Mouse (Mus musculus): ENCODE data around the gene Erp29.

Erp29 gene

DNA sequence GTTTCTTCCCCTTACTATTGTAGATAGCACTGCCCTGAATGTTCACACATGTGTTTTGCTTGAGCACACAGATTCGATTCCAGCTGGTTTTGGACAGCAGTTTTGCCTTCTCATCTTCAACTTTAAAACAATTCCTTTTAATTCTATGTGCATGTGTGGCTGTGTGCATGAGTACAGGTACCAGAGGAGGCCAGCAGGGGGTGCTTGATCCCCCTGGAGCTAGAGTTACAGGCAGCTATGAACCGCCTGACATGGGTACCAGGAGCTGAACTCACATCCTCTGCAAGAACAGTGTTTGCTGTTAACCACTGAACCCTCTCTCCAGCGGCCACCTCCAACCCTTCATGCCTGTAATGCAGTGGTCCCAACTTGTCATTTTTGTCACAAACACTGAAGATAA is 3.9 kb downstream of the Erp29 start:
- no peak for DNase-seq

DNA sequence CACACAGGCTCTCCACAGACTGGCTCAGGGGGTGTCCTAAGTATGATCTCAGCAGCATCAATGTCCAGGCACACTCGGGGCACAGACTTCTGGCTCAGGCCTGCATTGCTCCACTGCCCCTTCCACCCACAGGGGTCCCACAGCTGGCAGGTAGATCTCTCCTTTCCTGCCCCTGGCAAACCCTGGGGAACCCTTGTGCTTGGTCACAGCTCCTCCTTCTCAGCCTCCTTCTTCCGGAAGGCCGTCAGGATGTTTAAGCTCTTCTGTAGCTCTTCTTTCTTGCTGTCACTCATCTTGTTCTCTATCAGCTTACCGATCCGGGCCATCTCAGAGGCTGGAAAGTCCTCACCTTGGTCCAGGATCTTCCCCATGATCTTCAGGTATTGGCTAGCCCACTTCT is 7.4 kb downstream of the Erp29 start:
- no peak for DNase-seq

DNA sequence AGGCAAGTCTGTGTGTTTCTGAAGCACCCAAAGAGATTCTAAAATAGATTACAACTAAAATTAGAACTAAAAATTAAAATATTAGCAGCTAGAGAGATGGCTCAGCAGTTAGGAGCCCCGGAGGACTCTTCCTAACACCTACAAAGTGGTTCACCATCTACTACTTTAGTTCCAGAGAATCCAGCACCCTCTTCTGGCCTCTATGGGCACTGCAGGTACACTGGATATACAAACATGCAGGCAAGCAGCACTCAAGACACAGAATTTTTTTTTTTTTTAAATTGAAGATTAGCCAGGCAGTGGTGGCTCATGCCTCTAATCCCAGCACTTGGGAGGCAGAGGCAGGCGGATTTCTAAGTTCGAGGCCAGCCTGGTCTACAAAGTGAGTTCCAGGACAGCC is 8.8 kb downstream of the Erp29 start:
- no peak for DNase-seq

DNA sequence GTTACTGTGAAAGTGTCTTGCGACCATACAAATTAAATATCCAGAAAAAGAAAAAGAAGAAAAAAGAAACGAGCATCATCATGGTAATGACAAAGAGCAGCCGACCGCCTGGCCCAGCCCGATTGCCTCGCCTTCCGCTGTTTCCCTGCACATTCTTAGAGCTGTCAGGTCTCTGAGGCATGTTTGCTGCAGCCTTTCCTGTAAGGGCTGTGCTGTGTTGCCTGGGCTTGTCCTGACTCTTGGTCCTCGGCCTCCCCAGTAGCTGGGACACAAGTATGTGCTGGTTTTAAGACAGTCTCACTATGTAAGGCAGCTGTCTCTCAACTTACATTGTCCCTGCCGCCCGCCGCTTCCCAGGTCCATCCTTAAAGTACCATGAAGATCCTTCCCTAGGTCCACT is 13.6 kb downstream of the Erp29 start:
- no peak for DNase-seq

DNA sequence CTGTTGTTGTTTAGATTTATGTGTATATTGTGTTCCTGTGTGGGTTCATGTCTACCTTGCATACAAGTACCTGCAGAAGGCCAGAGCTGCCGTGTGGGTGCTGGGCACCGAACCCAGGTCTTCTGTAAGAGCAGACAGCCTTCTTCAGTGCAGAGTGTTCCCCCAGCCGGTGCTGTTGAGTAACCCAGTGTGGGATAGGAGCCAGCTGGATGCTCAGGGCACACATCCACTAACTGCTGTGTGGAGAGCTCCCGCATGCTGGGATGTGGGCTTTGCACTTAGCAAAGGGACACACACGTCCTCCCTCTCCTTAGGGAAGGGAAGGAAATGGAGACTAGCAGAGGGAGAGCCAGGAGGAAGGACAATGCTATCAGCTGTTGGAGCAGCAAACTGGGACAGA is 14.2 kb downstream of the Erp29 start:
- no peak for DNase-seq

DNA sequence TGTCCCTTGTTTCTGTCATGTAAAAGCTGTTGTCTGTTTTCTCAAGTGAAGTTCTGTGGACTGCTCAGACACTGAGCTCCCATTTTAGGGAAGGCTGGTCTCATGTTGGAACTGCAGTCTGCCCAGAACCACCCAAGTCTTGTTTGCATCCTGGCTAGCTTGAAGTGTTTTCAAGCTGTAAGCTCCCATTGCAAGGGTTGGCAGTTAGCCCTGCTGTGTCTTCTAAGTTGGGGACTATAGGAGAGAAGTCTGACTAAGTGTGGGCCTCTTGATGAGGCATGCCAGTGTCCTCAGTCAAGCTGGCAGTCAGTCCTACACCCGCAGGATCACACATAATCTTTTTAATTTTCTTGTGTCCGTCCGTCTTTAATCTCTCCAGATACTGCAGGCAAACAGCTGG is 23.4 kb downstream of the Erp29 start:
- no peak for DNase-seq

DNA sequence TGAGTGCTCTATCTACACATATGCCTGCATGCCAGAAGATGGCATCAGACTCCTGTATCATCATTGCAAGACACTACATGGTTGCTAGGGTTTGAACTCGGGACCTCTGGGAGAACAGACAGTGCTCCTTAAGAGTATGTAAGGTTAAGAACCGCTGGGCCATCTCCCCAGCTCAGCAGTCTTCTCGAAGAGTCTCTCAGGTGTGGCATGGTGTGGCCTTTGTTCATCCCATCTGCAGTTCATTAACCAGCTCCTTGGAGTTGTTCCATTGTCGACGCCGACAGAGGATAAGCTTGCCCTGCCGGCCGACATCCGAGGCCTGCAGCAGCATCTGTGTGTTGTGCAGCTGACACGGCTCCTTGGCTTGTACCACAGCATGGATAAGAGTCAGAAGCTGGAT is 29.0 kb downstream of the Erp29 start:
- no peak for DNase-seq

DNA sequence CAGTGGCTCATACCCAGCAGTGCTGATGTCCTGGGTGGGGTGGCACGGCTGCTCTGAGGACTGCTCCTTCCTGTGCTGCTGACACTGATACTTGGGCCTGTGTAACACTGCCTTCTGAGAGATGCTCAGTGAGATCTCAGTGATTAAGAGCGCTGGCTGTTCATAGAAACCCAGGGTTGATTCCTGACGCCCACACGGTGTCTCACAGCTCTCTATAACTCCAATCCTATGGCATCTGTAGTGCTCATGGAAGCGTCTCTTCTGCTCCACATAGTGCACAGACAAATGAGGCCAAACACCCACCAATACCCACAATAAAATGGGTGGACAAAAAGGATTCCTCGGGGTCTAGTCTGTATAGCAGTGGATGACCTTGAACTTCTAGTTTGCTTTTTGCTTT is 29.5 kb downstream of the Erp29 start:
- no peak for DNase-seq

DNA sequence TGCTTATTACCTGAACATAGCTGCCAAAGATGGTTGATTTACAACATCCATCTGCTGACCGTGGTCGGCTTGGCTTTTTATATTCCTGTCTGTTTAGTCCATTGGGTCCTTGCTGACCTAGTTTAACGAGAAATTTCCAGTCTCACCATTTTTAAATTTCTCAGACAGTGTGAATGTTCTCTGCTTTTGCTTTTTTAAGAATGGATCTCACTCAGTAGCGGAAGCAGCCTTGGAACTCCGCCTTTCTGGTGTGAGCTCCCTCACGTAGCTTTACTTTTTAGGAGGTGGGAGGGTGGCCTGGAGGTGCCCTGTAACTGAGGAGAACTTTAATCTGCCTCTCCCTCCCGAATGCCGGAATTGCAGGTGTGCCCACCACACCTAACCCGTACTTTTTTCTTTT is 31.6 kb downstream of the Erp29 start:
- DNase-seq: no peak

DNA sequence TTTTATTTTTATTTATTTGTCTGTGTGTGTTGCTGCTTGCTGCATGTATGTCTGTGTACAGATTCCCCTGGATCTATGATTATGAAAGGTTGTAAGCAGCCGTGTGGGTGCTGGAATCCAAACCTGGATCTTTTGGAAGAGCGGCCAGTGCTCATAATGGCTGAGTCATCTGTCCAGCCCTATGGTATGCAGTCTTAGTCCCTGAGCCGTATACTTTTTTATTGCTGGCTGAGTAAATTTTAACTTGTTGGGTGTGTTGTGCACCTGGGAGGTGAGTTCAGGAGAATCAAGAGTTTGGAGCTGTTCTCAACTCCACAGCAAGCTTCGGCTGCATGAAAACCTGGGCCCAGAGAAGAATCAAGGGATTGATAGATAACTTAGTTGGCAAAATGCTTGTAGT is 41.3 kb downstream of the Erp29 start:
- DNase-seq: no peak

DNA sequence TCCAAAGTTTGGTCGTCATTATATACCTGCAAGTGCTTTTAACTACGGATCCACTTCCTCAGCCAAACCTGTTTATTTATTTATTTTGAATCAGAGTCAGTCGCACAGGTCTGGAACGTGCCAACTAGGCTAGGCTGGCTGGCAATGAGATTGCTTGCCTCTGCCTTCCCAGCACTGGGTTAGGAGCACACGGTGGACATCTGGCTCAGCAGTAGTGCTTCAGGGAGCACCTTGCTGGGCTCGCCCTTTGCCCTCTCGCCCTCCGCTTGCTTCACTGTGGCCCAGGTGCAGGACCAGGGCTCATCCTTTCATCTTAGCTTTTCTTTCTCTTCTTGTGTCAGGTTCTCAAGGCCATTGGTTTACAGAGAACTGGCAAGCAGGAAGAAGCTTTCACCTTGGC is 44.5 kb downstream of the Erp29 start:
- no peak for DNase-seq

DNA sequence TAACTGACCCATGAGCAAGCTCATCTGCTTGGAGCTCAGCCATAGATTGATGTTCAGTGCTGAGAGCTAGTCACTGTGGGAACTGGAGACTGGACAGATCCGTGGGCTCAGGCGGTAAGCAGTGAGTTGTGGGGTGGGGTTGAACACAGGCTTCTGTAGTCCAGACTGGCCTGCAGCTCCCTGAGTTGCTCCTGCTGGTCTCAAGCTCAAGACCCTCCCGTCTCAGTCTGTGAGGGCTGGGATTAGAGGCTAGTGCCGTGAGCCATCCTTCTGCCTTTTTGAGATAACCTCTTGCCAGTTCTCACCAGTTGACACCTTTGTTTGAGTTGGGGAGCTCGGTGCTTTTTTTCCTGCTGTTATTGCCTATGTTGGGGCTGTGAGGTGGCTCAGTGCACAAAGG is 51.5 kb downstream of the Erp29 start:
- no peak for DNase-seq

DNA sequence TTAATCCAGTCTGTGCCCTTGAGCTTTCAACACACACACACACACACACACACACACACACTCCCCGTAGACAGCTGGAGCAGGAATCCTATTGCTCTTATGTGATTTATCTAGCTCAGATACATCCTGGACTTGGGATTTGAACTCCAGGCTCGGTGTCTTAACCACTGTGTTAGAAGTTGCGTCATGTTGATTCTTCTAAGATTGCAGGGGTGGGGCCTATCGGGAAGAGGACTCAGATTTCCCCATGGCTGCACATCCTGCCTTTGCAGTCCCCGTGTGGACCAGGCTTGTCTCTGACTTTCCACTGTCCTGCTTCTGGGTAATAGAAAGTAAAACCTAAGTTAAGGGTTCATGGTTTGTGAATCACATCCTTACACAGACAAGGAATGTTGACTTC is 52.2 kb downstream of the Erp29 start:
- DNase-seq: no peak

DNA sequence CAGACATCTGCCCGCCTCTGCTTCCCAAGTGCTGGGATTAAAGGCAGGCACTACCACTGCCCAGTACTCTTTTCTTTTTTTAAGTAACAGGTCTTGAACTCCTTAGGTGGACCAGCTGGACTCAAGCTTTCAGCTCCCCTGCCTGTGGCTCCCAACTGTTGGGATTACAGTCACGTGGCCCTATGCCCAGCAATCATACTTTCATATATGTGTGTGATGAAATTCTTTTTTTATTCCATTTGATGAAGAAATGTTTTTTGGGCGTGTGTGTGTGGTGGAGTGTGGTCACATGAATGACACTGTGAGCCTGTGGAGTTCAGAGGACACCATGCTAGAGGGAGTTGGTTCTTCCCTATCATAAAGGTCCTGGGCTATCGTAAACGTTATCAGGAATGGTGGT is 52.8 kb downstream of the Erp29 start:
- no peak for DNase-seq

DNA sequence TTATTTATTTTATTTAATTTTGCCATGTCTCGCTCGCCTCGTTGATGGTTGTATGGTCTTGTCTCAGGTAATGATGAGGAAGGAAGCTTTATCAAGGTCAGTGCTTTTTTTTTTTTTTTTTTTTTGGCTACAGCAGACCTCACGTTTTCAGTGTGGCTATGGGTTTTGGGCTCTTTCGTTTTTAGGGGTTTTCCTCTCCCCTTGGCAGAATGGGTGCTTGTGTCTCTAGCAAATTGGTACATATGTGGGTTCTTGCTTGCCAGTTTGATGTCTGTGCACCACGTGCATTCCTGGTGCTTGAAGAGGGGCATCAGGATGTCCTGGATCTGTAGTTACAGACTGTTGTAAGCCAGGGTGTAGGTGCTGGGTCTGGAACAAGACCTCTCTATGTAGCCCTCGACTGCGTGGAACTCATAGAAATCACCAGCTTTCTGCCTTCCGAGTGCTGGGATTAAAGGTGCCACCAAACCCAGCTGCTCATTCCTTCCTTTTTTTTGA is 53.3 kb downstream of the Erp29 start:
- DNase-seq: no peak

DNA sequence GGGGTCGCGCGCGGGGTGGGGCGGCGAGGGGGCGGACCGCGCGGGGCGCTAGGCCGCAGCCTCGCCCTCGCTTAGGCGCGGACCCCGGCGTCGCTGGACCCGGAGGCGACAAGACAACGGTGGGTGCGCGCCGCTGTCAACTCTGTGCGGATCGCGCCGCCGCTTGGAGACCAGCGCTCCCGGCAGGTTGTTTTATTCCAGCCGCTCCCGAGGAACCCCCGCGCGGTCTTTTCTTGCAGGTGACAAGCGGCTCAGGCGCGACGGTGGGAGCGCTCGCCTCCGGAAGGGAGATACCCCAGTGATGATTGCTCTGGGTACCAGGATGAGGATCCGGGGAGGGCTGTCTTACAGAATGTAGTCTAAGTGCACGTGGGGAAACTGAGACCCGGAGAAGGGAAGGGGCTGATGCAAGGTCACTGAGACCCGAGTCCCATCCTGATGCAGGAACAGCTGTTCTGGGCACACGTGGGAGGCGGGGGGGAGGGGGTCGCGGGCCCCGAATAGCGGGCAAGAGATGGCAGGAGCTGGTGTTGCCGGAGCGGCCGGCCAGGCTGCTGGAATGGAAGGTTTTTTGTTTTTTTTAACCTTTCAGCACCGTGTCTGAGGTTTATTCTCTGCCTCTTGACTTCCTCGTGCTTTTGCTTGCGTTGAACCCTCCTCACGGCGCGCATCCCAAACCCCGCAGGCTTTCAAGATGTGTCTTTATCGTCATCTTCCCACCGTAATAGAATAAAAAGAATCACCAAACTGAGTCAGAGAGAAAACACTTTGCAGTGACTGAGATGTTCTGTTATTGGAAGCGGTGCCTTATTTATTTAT is 54.0 kb downstream of the Erp29 start:
- DNase-seq: no peak

DNA sequence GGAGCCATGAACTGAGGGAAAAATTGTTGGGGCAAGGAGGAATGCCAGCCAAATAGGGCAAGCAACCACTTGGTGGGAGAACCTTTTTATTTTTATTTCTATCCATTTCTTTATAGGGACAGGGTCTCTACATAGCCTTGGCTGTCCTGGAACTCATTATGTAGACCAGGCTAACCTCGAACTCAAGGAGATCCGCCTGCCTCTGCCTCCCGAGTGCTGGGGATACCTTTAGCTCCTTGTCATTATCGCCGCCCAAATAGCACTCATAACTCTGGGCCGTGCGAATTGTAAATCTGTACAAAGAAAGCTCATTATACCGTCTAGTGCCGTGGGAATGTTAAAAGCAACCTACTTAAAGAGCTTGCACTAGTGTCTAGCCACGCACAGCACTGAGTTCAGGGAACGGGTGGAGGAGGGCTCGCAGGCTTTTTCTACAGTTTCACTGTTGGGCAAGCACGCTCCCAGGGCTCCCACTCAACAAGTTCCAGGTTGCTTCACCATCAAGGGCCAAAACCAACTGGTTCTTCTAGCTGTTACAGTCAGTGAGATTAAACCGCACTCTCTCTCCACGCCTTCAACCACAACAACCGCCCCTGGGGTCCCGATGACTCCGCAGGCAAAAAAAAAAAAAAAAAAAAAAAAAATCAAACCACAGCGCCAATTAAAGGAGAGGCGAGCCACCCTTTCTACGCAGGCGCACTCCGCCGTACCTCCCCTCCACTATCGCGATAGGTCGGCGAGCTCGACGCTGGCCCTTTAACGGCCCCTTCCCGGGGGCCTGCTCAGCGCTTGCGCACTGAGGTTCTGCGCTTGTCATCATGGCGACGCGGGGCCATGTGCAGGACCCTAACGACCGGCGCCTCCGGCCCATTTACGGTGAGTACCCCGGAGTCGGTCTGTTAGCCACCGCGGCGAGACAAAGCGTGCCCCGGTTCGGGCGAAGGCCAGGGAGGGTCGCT is 54.8 kb downstream of the Erp29 start, which contains the start of gene Naa25:
Gene Naa25 (plus strand): TSS at position 750 of the 959 bp plus-strand sequence.
- DNase-seq: peak; percentile 94

DNA sequence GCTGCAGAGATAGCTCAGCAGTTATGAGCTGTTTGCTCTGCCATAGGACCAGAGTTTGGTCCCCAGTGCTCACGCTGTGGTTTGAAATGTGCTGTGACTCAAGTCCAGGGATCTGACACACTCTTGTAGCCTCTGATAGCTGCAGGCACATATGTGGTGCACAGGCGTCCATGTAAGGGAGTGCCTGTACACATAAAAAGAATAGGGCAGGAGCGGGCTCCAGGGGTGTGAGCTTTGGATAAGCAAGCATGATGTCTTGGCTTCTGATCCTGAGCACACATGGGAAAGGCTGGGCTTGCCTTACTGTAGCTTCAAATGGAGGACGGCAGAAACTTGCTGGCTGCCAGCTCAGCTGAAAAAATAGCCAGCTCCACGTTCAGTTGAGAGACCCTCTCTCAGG is 56.7 kb downstream of the Erp29 start:
- DNase-seq: peak; percentile 30

DNA sequence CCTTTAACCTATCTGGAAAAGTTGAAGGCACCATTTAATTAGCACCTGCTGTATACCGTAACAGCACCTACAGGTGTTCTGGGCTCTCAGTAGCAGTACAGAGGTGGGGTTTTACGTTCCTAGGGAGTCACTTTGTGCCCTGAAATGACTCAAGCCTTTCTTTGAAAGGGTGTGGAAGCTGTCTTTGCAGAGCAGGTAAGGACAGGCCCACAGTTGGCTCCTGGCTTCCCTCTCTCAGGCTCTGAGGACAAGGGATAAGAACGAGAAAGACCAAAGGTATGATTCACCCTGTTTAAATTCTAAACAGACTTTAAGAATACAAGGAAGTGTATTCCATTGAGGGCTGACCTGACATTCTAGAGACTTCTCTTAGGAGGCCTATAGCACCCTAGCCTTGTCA is 58.9 kb downstream of the Erp29 start:
- no peak for DNase-seq

DNA sequence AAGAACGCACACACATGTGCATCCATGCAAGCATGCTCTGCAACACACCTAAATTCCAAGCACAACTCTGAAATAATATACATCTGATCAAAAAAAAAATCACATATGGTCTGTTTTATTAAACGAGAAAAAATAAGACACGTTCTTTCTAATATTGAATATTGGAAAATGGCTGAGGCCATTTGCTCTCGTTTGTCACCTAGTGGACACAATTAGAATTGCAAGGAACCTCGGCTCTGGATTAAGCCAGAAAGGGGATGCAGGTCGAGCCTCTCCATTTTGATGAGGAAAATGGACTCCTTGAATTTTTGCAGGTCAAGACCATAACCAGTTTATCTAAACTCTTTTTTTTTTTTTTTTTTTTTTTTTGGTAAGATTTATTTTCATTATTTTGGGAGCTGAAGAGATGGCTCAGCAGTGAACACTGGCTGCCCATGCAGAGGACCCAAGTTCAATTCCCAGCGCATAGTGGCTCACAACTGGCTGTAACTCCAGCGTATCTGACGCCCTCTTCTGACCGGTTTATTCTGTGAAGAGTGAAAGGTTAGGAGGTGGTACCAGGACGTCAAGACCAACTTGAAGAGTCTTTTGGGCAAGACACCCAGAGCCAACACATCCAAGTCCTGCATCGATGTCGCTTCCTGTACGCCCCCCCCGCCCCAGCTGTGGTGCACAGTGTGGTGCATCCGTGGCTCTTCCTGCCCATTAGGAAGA is 59.5 kb downstream of the Erp29 start:
- DNase-seq: peak; percentile 28

DNA sequence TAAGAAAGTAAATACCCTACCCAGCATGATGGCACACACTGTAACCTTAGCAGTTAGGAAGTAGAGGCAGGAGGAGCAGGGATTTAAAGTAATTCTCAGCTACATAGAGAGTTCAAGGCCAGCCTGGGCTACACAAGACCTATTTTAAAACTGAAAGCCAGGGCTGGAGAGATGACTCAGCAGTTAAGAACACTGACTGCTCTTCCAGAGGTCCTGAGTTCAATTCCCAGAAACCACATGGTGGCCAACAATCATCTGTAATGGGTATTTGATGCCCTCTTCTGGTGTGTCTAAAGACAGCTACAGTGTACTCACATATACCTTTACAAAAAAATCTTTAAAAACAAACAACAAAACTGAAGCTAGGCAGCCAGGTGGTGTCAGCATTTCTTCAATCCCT is 62.6 kb downstream of the Erp29 start:
- no peak for DNase-seq

DNA sequence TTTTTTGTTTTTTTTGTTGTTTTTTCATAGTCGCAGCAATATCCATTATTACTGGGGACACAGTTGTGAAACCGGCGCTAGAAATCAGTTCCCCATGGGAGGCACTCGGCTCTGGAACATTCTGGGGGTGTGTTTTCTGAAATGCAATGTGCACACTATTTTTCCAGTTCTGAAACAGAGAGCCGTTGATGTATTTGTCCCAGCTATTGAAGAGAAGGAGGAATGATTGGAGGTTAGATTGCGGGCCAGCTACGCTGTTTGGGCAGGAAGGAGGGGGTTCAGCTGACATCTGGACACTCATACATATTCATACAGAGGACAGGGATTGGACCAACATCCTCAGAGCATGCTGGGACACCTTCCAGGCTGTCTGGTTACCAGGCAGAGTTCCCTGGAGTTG is 63.2 kb downstream of the Erp29 start:
- no peak for DNase-seq

DNA sequence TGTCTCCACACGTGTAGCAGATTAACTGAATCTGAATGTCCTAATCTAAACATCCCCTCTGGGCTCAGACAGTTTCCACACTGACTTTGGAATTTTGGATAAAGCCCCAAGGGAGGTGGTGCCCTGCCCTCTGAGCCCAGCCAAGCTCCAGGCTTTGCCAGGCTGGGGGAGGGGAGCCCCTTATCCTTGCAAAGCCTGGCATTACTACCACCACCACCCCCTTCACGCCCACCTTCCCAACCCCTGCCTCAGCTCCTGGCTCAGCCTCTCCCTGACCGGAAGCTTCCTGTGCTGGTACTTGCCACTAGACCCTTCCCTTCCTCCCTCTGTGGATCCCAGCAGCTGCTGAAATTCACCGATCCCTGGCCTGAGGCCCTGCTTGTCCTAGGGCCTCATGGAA is 65.2 kb downstream of the Erp29 start:
- DNase-seq: peak; percentile 58

Measured in cerebellum, adult 11-12 months (tissue).